Mouse (Mus musculus) forebrain, postnatal 0 days (tissue): ENCODE results near the gene Slain2. TPM values are rescaled to one million over a fixed set of nuclear protein-coding genes. Genes with fewer than 3 reads are reported as not detected.
"Not testable (repeated sequence)": the region's sequence is repeated elsewhere in the genome, so short reads cannot be mapped to it uniquely, and the experiment has no call there.

ENCODE experiments used
- ATAC-seq: fragments of 200-750 bp; cut with Nextera tagmentation; 2 replicates; pipeline ENCODE4 v1.8.0; 2017; ENCODE audit warnings: mild to moderate bottlenecking, moderate library complexity
- DNase-seq: peaks from one replicate; pipeline ENCODE4 v3.0.0-alpha.2; 2015
- H3K27ac ChIP-seq: fragments of 300-500 bp; sonication (generic); 2 replicates; pipeline ENCODE4 v1.5.1; 2014; ENCODE audit warnings: low read depth, mild to moderate bottlenecking, antibody characterized with exemption, low read length, moderate library complexity, mixed read lengths
- H3K27me3 ChIP-seq: fragments of 300-500 bp; sonication (generic); 2 replicates; pipeline ENCODE4 v1.6.1; 2014; ENCODE audit warnings: mild to moderate bottlenecking, low read length, mixed read lengths; ENCODE audit not compliant: insufficient read depth
- H3K36me3 ChIP-seq: fragments of 300-500 bp; sonication (generic); 2 replicates; pipeline ENCODE4 v1.6.1; 2014; ENCODE audit warnings: mild to moderate bottlenecking, moderate library complexity; ENCODE audit not compliant: insufficient read depth
- H3K4me1 ChIP-seq: fragments of 300-500 bp; sonication (generic); 2 replicates; pipeline ENCODE4 v1.6.1; 2014; ENCODE audit warnings: antibody characterized with exemption; ENCODE audit not compliant: insufficient read depth
- H3K4me2 ChIP-seq: fragments of 300-500 bp; sonication (generic); 2 replicates; pipeline ENCODE4 v1.6.1; 2014; ENCODE audit warnings: low read depth, mild to moderate bottlenecking, moderate library complexity
- H3K4me3 ChIP-seq: fragments of 300-500 bp; sonication (generic); 2 replicates; pipeline ENCODE4 v1.5.1; 2014; ENCODE audit warnings: low read depth, low read length, mixed read lengths
- H3K9ac ChIP-seq: fragments of 300-500 bp; sonication (generic); 2 replicates; pipeline ENCODE4 v1.6.1; 2014; ENCODE audit warnings: mild to moderate bottlenecking
- H3K9me3 ChIP-seq: fragments of 300-500 bp; sonication (generic); 2 replicates; pipeline ENCODE4 v1.6.1; 2016; ENCODE audit warnings: low read length
- CTCF ChIP-seq: sonication (generic); IDR thresholded peaks from 2 replicates; pipeline ENCODE4 v1.5.1; 2016; ENCODE audit warnings: antibody characterized with exemption, control low read depth, low read depth
- WGBS: fragments of 180-500 bp; shearing (Covaris S2); extraction: QIAGEN DNeasy Blood & Tissue Kit; methylation state at CpG from one replicate; pipeline ENCODE4 v1.1.7; 2014; 5-methylcytosine and 5-hydroxymethylcytosine counted together
- polyA plus RNA-seq: library from polyadenylated mRNA; unstranded; fragments of >200 nt; fragmentation: Nextera tagmentation; extraction: Ambion mirVana; gene quantifications from 2 replicates; pipeline ENCODE4 v1.2.1, GENCODE M21; 2015
- total RNA-seq: library from RNA; depleted of rRNA; stranded (reverse); fragments of >200 nt; gene quantifications from 2 replicates; pipeline ENCODE4 v1.2.3, GENCODE M21; 2014

The Slain2 gene
- total and polyA plus RNA-seq, 2 experiments from 2014 or later, result 12.7 to 48.2 TPM

- Histone ChIP-seq H3K9me3 (no peaks in the 10 kb centered on the region), H3K27me3 (0 out of 2 replicates have a peak, but pooled peaks cover 3% of the 10 kb centered on the region), H3K4me2 (peak within 1 kb of the TSS; percentile 66), H3K9ac (peak within 1 kb of the TSS; percentile 55), H3K4me1 (no peaks in the 10 kb centered on the region), H3K27ac (no peak within 1 kb of the TSS), H3K4me3 (peak within 1 kb of the TSS; percentile 42), H3K36me3 (no peaks in the 10 kb centered on the region)
- 6% methylated on average over 56 of the region's 65 CpGs for WGBS
- DNase-seq (peak; percentile 24), ATAC-seq (peak; percentile 89)
- peak; percentile 16; the same call in 1 of the 2 replicates for TF ChIP-seq CTCF
Observed at GRCm38 (mm10) chr5:73006784-73007581, 92.9 kb downstream of the Slain2 start, which contains the start of gene Slc10a4. TSS of gene Slc10a4 (plus strand) at chr5:73006883.

- Histone ChIP-seq H3K9me3 (no peaks in the 10 kb centered on the region), H3K27me3 (0 out of 2 replicates have a peak, but pooled peaks cover 3% of the 10 kb centered on the region), H3K4me2 (peak overlapping the region; percentile 66), H3K36me3 (no peaks in the 10 kb centered on the region), H3K4me3 (peak overlapping the region; percentile 42), H3K4me1 (no peaks in the 10 kb centered on the region), H3K9ac (no peak overlapping the region), H3K27ac (no peak overlapping the region)
- ATAC-seq, result peak; percentile 27
- WGBS, result 39% methylated on average over 5 of the region's 5 CpGs
- DNase-seq, result no peak
- 0 out of 2 replicates have a peak, but pooled peaks have one; percentile 0 for TF ChIP-seq CTCF
Observed at GRCm38 (mm10) chr5:73007582-73007959, 93.5 kb downstream of the Slain2 start.

- H3K4me2 ChIP-seq, result not testable (repeated sequence)
Observed at GRCm38 (mm10) chr5:73008230-73008629, 94.1 kb downstream of the Slain2 start.

GRCm38 (mm10) chr5:73011806-73012205 lies 97.7 kb downstream of the Slain2 start:
- not testable (repeated sequence) for DNase-seq, H3K4me1 ChIP-seq, ATAC-seq, H3K4me2 ChIP-seq, H3K27me3 ChIP-seq, H3K4me3 ChIP-seq, H3K36me3 ChIP-seq, H3K9ac ChIP-seq, H3K9me3 ChIP-seq, H3K27ac ChIP-seq
- 93% methylated on average over 14 of the region's 16 CpGs for WGBS

More at GRCm38 (mm10) chr5:73008230-73008629, 94.1 kb downstream of the Slain2 start:
- H3K36me3 ChIP-seq, ATAC-seq, H3K27ac ChIP-seq, H3K4me1 ChIP-seq, H3K27me3 ChIP-seq, DNase-seq, H3K9ac ChIP-seq, H3K9me3 ChIP-seq, H3K4me3 ChIP-seq: not testable (repeated sequence)
- 48% methylated on average over 8 of the region's 8 CpGs for WGBS

GRCm38 (mm10) chr5:73012884-73013610 lies 98.9 kb downstream of the Slain2 start:
- not testable (repeated sequence) for H3K9me3 ChIP-seq, H3K36me3 ChIP-seq, H3K27ac ChIP-seq, DNase-seq, H3K9ac ChIP-seq, H3K4me1 ChIP-seq, H3K27me3 ChIP-seq
- 24% methylated on average over 24 of the region's 27 CpGs for WGBS
- peak; percentile 73 for ATAC-seq
- peak overlapping the region; percentile 50 for H3K4me2 ChIP-seq
- H3K4me3 ChIP-seq, result peak overlapping the region; percentile 30; the same call in 1 of the 2 replicates

GRCm38 (mm10) chr5:73013611-73014287 lies 99.6 kb downstream of the Slain2 start:
- peak overlapping the region; percentile 50 for H3K4me2 ChIP-seq
- not testable (repeated sequence) for H3K4me1 ChIP-seq, H3K36me3 ChIP-seq, H3K27ac ChIP-seq, DNase-seq, H3K9me3 ChIP-seq, H3K27me3 ChIP-seq
- H3K4me3 ChIP-seq, result peak overlapping the region; percentile 30
- WGBS, result 2% methylated on average over 45 of the region's 65 CpGs
- peak overlapping the region; percentile 33; the same call in 1 of the 2 replicates for H3K9ac ChIP-seq
- ATAC-seq, result peak; percentile 72
